Mouse (Mus musculus) subcutaneous adipose tissue, adult 2 months (tissue): ENCODE measurements around the gene Tmem200b. TPM values are rescaled to one million over a fixed set of nuclear protein-coding genes. Genes with fewer than 3 reads are reported as not detected.

Experiments used
- polyA plus RNA-seq: library from polyadenylated mRNA; depleted of rRNA; stranded (reverse); fragments of >200 nt; gene quantifications from 2 replicates; pipeline ENCODE4 v1.2.3, GENCODE M21; 2012; ENCODE audit warnings: low replicate concordance; rRNA removed

Gene Tmem200b
- 10.3 and 60.1 TPM in 2 replicates for polyA plus RNA-seq

DNA sequence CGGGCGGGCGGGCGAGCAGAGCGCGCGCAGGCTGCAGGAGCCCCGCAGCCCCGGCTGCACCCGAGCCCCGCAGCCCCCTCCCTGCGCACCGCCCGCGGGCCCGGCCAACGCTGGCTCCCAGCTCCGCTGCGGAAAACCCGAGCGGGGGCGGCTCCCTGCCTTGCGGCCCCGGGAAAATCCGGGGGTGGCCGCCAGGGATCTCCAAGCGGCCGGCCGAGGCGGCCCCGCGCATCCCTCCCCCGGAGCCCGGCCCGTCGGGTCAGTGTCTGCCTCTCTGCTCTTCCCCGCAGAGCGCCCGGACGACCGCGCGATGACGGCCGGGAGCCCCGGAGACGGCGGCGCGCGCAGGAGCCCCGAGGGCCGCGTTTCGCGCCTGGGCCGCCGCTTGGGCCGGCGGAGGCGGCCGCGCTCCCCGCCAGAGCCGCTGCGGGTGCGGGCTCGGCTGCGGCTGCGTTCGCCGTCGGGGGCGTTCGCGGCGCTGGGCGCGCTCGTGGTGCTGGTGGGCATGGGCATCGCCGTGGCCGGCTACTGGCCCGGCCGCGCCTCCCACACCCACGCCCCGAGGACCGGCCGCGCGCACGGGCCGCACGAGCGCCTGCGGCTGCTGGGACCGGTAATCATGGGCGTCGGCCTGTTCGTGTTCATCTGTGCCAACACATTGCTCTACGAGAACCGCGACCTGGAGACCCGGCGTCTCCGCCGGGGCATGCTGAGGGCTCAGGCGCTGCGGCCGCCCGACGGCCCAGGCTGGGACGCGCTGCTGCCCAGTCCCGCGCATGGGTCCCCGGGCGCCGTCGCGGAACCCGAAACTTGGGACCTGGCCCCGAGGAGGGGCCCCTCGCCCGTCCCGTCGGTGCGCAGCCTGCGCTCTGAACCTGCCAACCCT is at the start of gene Tmem200b:
Gene Tmem200b, plus strand, starts transcription at position 311 of the 886 bp plus-strand sequence.

DNA sequence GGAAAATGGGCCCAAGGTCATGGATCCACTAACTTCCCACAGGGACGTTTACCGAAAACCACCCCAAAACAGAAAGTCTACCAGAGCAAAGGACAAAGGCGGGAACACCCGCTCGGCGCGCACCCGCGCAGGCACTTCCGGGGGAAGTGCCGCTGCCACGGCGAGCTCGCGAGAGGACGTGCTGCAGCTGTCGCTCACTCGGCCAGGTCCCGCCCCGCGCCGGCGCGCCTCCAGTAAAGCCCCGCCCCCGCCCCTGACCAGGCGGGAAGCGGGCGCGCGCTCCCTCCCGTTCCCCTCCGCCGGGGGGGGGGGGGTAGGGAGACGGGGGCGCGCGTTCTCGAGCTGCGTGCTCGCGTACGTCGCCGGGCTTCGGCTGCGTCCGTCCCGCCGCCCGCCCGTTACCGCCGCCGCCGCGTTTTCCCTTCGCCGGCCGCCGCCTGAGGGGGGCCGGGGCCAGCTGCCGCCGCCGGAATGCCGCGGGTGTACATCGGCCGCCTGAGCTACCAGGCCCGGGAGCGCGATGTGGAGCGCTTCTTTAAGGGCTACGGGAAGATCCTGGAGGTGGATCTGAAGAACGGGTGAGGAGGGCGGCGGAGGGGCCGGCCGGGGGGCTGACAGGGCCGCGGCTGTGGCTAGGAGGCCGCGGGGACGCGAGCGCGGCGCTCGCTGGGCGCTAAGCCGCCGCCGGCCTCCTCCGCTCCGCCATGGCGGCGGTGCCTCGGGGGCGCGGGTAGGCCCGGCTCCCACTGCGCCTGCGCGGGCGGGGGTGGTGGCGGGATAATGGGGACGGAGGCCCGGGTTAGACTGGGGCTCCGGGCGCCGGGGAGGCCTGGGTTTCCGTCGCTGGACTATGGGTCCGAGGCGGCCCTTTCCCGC is 48.0 kb upstream of the Tmem200b start, which contains the start of gene Srsf4:
Gene Srsf4, plus strand, starts transcription at position 325 of the 876 bp plus-strand sequence.

Other genes starting within 250 kb of the Tmem200b start
- gene Ptpru, start 83.5 kb upstream of the Tmem200b start, polyA plus RNA-seq = 6.0 and 38.2 TPM in 2 replicates
- gene Mecr, start 78.3 kb upstream of the Tmem200b start, polyA plus RNA-seq = 73.3 and 164 TPM in 2 replicates
- 30.8 and 52.7 TPM in 2 replicates for gene Srsf4, start 48.2 kb upstream of the Tmem200b start, polyA plus RNA-seq
- 0.17 and 0.37 TPM in 2 replicates for gene Gm10300, start 152.9 kb downstream of the Tmem200b start, polyA plus RNA-seq
- 22.5 and 26.8 TPM in 2 replicates for gene Epb41, start 153.6 kb downstream of the Tmem200b start, polyA plus RNA-seq
- gene Oprd1, start 222.7 kb downstream of the Tmem200b start, polyA plus RNA-seq = 0.12 TPM in 1 of 2 replicates, not detected in the other